Mouse (Mus musculus): ENCODE data around the gene Trib2.

GRCm38 (mm10) chr12:15830750-15831149 is 14.0 kb upstream of the Trib2 start:
- no peak for TF ChIP-seq POLR2A (IDR thresholded peaks at IDR 0.05; ENCODE audit: borderline replicate concordance, low read depth, low read length)
- TF ChIP-seq CTCF (IDR thresholded peaks at IDR 0.05; ENCODE audit: low read depth, low read length) = no peak
